Mouse (Mus musculus) ES-E14 (cell line): ENCODE data around the gene Mgrn1.

Source experiments
- CHD2 ChIP-seq: IDR thresholded peaks from 2 replicates; pipeline ENCODE4 v1.6.1; 2014; ENCODE audit warnings: mild to moderate bottlenecking, low read depth, low read length, inconsistent platforms
- ZC3H11A ChIP-seq: IDR thresholded peaks from 2 replicates; pipeline ENCODE4 v1.6.1; 2012; ENCODE audit warnings: low read depth, mild to moderate bottlenecking, inconsistent platforms, low read length, borderline replicate concordance

- TF ChIP-seq ZC3H11A (no peak), CHD2 (no peak)
Observed at GRCm38 (mm10) chr16:4963346-4963745, 77.3 kb downstream of the Mgrn1 start.
